Mouse (Mus musculus) fat pad, adult 2 months (tissue): ENCODE results near the gene Plppr3.

Experiments used
- DNase-seq: peaks from one replicate; pipeline ENCODE4 v3.0.0-alpha.2; 2011; ENCODE audit warnings: low read depth, low spot score; ENCODE audit errors: extremely low read depth

The Plppr3 gene

GRCm38 (mm10) chr10:79853860-79854795 is 20.3 kb downstream of the Plppr3 start, which contains the start of gene Ptbp1:
Gene Ptbp1 (plus strand): TSS chr10:79854427.
- peak; percentile 97 for DNase-seq

GRCm38 (mm10) chr10:79853392-79853791 is 21.0 kb downstream of the Plppr3 start:
- no peak for DNase-seq

- DNase-seq, result no peak
These were observed 21.6 kb downstream of the Plppr3 start for GRCm38 (mm10) chr10:79852827-79853226.

GRCm38 (mm10) chr10:79852107-79852789 is 22.2 kb downstream of the Plppr3 start:
- no peak for DNase-seq

GRCm38 (mm10) chr10:79851653-79852052 is 22.8 kb downstream of the Plppr3 start:
- DNase-seq, result no peak

GRCm38 (mm10) chr10:79849941-79850628 is 24.3 kb downstream of the Plppr3 start:
- no peak for DNase-seq

- DNase-seq, result no peak
These were observed 27.9 kb downstream of the Plppr3 start for GRCm38 (mm10) chr10:79846553-79846952.

GRCm38 (mm10) chr10:79843476-79843875 is 31.0 kb downstream of the Plppr3 start:
- no peak for DNase-seq

- no peak for DNase-seq
These were observed 32.1 kb downstream of the Plppr3 start for GRCm38 (mm10) chr10:79842322-79842721.

GRCm38 (mm10) chr10:79840644-79841551 is 33.5 kb downstream of the Plppr3 start:
- DNase-seq, result no peak

GRCm38 (mm10) chr10:79840091-79840490 is 34.3 kb downstream of the Plppr3 start:
- DNase-seq, result no peak

- DNase-seq, result no peak
These were observed 36.3 kb downstream of the Plppr3 start for GRCm38 (mm10) chr10:79838151-79838550.

GRCm38 (mm10) chr10:79836918-79837317 is 37.5 kb downstream of the Plppr3 start:
- no peak for DNase-seq

GRCm38 (mm10) chr10:79834769-79835398 is 39.5 kb downstream of the Plppr3 start:
- DNase-seq, result no peak

GRCm38 (mm10) chr10:79832786-79833181 is 41.6 kb downstream of the Plppr3 start:
- no peak for DNase-seq

- DNase-seq, result no peak
These were observed 42.2 kb downstream of the Plppr3 start for GRCm38 (mm10) chr10:79832026-79832785.

- DNase-seq, result no peak
These were observed 42.9 kb downstream of the Plppr3 start for GRCm38 (mm10) chr10:79831583-79831982.

- DNase-seq, result no peak
These were observed 50.0 kb downstream of the Plppr3 start for GRCm38 (mm10) chr10:79824413-79824812.

- DNase-seq, result no peak
These were observed 51.4 kb downstream of the Plppr3 start for GRCm38 (mm10) chr10:79823011-79823410.
